Mouse (Mus musculus) spleen, adult 2 months (tissue): Measurements from ENCODE around the gene Dok7. TPM values are rescaled to one million over a fixed set of nuclear protein-coding genes. Genes with fewer than 3 reads are reported as not detected.

Source experiments
- DNase-seq, 2 experiments: peaks; one replicate each; pipeline versions ENCODE4 v3.0.0 to v3.0.0-alpha.2; 2012 to 2021; ENCODE audit warnings: low spot score in 2 of 2, low read depth in 1 of 2
- H3K27ac ChIP-seq: fragments of 200-500 bp; 2 replicates; pipeline ENCODE4 v1.5.1; 2012; ENCODE audit warnings: low read length, inconsistent platforms; ENCODE audit not compliant: insufficient read depth
- H3K27me3 ChIP-seq: fragments of 200-500 bp; 2 replicates; pipeline ENCODE4 v1.6.1; 2012; ENCODE audit warnings: mild to moderate bottlenecking, moderate library complexity, low read length, inconsistent platforms; ENCODE audit not compliant: control insufficient read depth, insufficient read depth
- H3K36me3 ChIP-seq: fragments of 200-500 bp; 2 replicates; pipeline ENCODE4 v1.6.1; 2012; ENCODE audit warnings: mild to moderate bottlenecking, low read length, inconsistent platforms; ENCODE audit not compliant: control insufficient read depth, insufficient read depth
- H3K4me1 ChIP-seq: fragments of 200-500 bp; 2 replicates; pipeline ENCODE4 v1.6.1; 2011; ENCODE audit warnings: inconsistent platforms; ENCODE audit not compliant: control insufficient read depth, insufficient read depth, insufficient read length
- H3K4me3 ChIP-seq: fragments of 200-500 bp; 2 replicates; pipeline ENCODE4 v1.5.1; 2011; ENCODE audit warnings: mild to moderate bottlenecking, inconsistent platforms; ENCODE audit not compliant: insufficient read depth, insufficient read length; ENCODE audit errors: extremely low read depth
- CTCF ChIP-seq: fragments of 200-500 bp; IDR thresholded peaks from 2 replicates; pipeline ENCODE4 v1.5.1; 2011; ENCODE audit warnings: mild to moderate bottlenecking, inconsistent platforms; ENCODE audit not compliant: insufficient read depth, insufficient read length, insufficient replicate concordance; ENCODE audit errors: extremely low read depth
- POLR2A ChIP-seq: fragments of 200-500 bp; IDR thresholded peaks from 2 replicates; pipeline ENCODE4 v1.6.1; 2011; ENCODE audit warnings: low read depth, low read length, inconsistent platforms
- WGBS: fragments of 180-500 bp; shearing (Covaris S2); methylation state at CpG from one replicate; pipeline ENCODE4 v1.1.7; 2018; 5-methylcytosine and 5-hydroxymethylcytosine counted together
- polyA plus RNA-seq: library from polyadenylated mRNA; depleted of rRNA; stranded (reverse); fragments of >200 nt; gene quantifications from 2 replicates; pipeline ENCODE4 v1.2.3, GENCODE M21; 2012

Gene Dok7
- polyA plus RNA-seq, 1 experiment = 0.54 TPM

GRCm38 (mm10) chr5:35035795-35036194 is 20.8 kb upstream of the Dok7 start:
- Histone ChIP-seq H3K36me3 (no peaks in the 10 kb centered on the region), H3K4me3 (no peak overlapping the region), H3K4me1 (peaks cover 4% of the 10 kb centered on the region; the same call in 1 of the 2 replicates), H3K27ac (no peak overlapping the region), H3K27me3 (no peaks in the 10 kb centered on the region)
- 54% methylated on average over 4 of the region's 4 CpGs for WGBS
- TF ChIP-seq POLR2A (no peak), CTCF (no peak)
- no peak for DNase-seq

- H3K36me3 ChIP-seq = no peaks in the 10 kb centered on the region
- no peak for DNase-seq
- H3K27me3 ChIP-seq = no peaks in the 10 kb centered on the region
- H3K4me3 ChIP-seq = no peak overlapping the region
- H3K4me1 ChIP-seq = peaks cover 4% of the 10 kb centered on the region; the same call in 1 of the 2 replicates
- H3K27ac ChIP-seq = no peak overlapping the region
- TF ChIP-seq POLR2A (no peak), CTCF (no peak)
Measured at GRCm38 (mm10) chr5:35037438-35037837, 19.1 kb upstream of the Dok7 start.

- no peak for DNase-seq
- no peaks in the 10 kb centered on the region; the same call in 1 of the 2 replicates for H3K4me1 ChIP-seq
- H3K27ac ChIP-seq = no peak within 1 kb of the TSS
- H3K4me3 ChIP-seq = no peak within 1 kb of the TSS
- TF ChIP-seq CTCF (no peak), POLR2A (no peak)
- 34% methylated on average over 6 of the region's 6 CpGs for WGBS
- no peaks in the 10 kb centered on the region for H3K27me3 ChIP-seq
- no peaks in the 10 kb centered on the region for H3K36me3 ChIP-seq
Measured at GRCm38 (mm10) chr5:35041268-35041829, 15.2 kb upstream of the Dok7 start, which contains the start of gene Hgfac. Gene Hgfac (plus strand): TSS chr5:35041509.

GRCm38 (mm10) chr5:35042431-35043109 is 14.0 kb upstream of the Dok7 start:
- no peaks in the 10 kb centered on the region for H3K36me3 ChIP-seq
- WGBS = 6% methylated on average over 10 of the region's 10 CpGs
- H3K27me3 ChIP-seq = no peaks in the 10 kb centered on the region
- no peak overlapping the region for H3K27ac ChIP-seq
- DNase-seq = peak in 1 of 2 experiments; percentile 24
- H3K4me3 ChIP-seq = no peak overlapping the region; the same call in 1 of the 2 replicates
- H3K4me1 ChIP-seq = no peaks in the 10 kb centered on the region; the same call in 1 of the 2 replicates
- TF ChIP-seq CTCF (no peak), POLR2A (no peak)

GRCm38 (mm10) chr5:35043110-35043451 is 13.5 kb upstream of the Dok7 start:
- Histone ChIP-seq H3K36me3 (no peaks in the 10 kb centered on the region), H3K4me1 (no peaks in the 10 kb centered on the region), H3K4me3 (no peak overlapping the region), H3K27me3 (no peaks in the 10 kb centered on the region), H3K27ac (no peak overlapping the region)
- DNase-seq = peak; percentile 48 to 60
- TF ChIP-seq CTCF (peak; percentile 68; the same call in 1 of the 2 replicates), POLR2A (no peak)
- WGBS = 4% methylated on average over 1 of the region's 1 CpGs

GRCm38 (mm10) chr5:35050541-35050940 is 6.0 kb upstream of the Dok7 start:
- DNase-seq = no peak
- Histone ChIP-seq H3K36me3 (no peaks in the 10 kb centered on the region), H3K4me1 (no peaks in the 10 kb centered on the region), H3K4me3 (no peak overlapping the region), H3K27me3 (no peaks in the 10 kb centered on the region), H3K27ac (no peak overlapping the region)
- WGBS = 76% methylated on average over 5 of the region's 5 CpGs
- no peak for TF ChIP-seq CTCF
- no peak for TF ChIP-seq POLR2A

GRCm38 (mm10) chr5:35054628-35055027 is 1.9 kb upstream of the Dok7 start:
- TF ChIP-seq CTCF (no peak), POLR2A (no peak)
- WGBS = 83% methylated on average over 3 of the region's 3 CpGs
- H3K4me1 ChIP-seq = no peaks in the 10 kb centered on the region
- DNase-seq = no peak
- H3K4me3 ChIP-seq = no peak overlapping the region
- H3K36me3 ChIP-seq = no peaks in the 10 kb centered on the region
- H3K27me3 ChIP-seq = peaks cover 4% of the 10 kb centered on the region
- no peak overlapping the region for H3K27ac ChIP-seq
